Mouse (Mus musculus): Measurements from ENCODE around the gene Arid4b.

- TF ChIP-seq ZNF384 (IDR thresholded peaks at IDR 0.05; ENCODE audit: low read depth, low read length) (no peak), CHD2 (IDR thresholded peaks at IDR 0.05; ENCODE audit: low read depth, low read length) (no peak), HCFC1 (IDR thresholded peaks at IDR 0.05; ENCODE audit: borderline replicate concordance, insufficient read depth, low read length) (no peak), ZC3H11A (IDR thresholded peaks at IDR 0.05; ENCODE audit: borderline replicate concordance, low read depth, low read length) (no peak)
These were observed 47.3 kb downstream of the Arid4b start for GRCm38 (mm10) chr13:14110154-14110873.

All from ES-E14 (cell line).